Mouse (Mus musculus): ENCODE data around the gene Adamts15. TPM values are rescaled to one million over a fixed set of nuclear protein-coding genes. Genes with fewer than 3 reads are reported as not detected.

Gene Adamts15
- total RNA-seq, 2 experiments from 2014 or later: 3.1 to 4.4 TPM

GRCm38 (mm10) chr9:30880553-30880952, 41.7 kb downstream of the Adamts15 start:
- DNase-seq (ENCODE audit: low spot score in 2 of 2): no peak

- no peak for DNase-seq (ENCODE audit: low spot score in 2 of 2)
Measured at GRCm38 (mm10) chr9:30879947-30880273, 42.3 kb downstream of the Adamts15 start.

GRCm38 (mm10) chr9:30879248-30879946, 42.9 kb downstream of the Adamts15 start:
- no peak for DNase-seq (ENCODE audit: low spot score in 2 of 2)

- DNase-seq (ENCODE audit: low spot score in 2 of 2): no peak
Measured at GRCm38 (mm10) chr9:30876552-30876951, 45.7 kb downstream of the Adamts15 start.

GRCm38 (mm10) chr9:30855837-30856236, 66.4 kb downstream of the Adamts15 start:
- no peak for DNase-seq (ENCODE audit: low spot score in 2 of 2)

- DNase-seq (ENCODE audit: low spot score in 2 of 2): no peak
Measured at GRCm38 (mm10) chr9:30851841-30852240, 70.4 kb downstream of the Adamts15 start.

- DNase-seq (ENCODE audit: low spot score in 2 of 2): no peak
Measured at GRCm38 (mm10) chr9:30849951-30850350, 72.3 kb downstream of the Adamts15 start.

GRCm38 (mm10) chr9:30849444-30849843, 72.8 kb downstream of the Adamts15 start:
- no peak for DNase-seq (ENCODE audit: low spot score in 2 of 2)

Other genes starting within 250 kb of the Adamts15 start
- gene Adamts8, start 20.1 kb upstream of the Adamts15 start, total RNA-seq (2021): 1 to 10 TPM; 4.2 to 4.6 TPM
- gene Zbtb44, start 108.2 kb upstream of the Adamts15 start, total RNA-seq (2021): 10 to 100 TPM; 40.3 to 40.8 TPM
- 1 to 10 TPM; 1.1 to 1.5 TPM for gene St14, start 209.4 kb upstream of the Adamts15 start, total RNA-seq (2021)

Data from layer of hippocampus, adult 18-20 months (tissue).